Mouse (Mus musculus) lung, adult 2 months (tissue): ENCODE data around the gene Trpc4.

Experiments used
- CTCF ChIP-seq: fragments of 200-500 bp; IDR thresholded peaks from 2 replicates; pipeline ENCODE4 v1.5.1; 2011; ENCODE audit warnings: mild to moderate bottlenecking, low read length, control low read depth; ENCODE audit not compliant: insufficient read depth
- POLR2A ChIP-seq: fragments of 200-500 bp; IDR thresholded peaks from 2 replicates; pipeline ENCODE4 v1.6.1; 2011; ENCODE audit warnings: low read depth, mild to moderate bottlenecking, control low read depth, low read length, borderline replicate concordance; ENCODE audit errors: extremely low read depth

DNA sequence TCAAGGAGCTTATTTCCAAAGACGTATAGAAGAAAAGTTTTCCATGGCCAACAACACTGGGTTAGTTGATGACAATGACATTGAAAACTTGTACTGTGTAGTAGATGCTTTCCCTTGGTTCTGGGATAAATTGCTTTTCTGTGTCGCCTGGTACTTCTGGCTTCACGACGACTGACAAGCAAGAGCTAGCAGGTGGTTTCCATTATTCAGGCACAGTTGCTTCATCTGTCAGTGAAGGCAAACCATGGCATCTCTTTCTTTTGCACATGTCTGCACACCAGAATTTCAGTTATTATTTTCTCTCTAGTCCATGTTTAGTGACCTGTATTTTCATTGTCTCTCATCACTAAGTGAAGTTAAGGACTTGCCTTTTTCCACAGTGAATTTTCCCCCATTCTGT lies 72.6 kb downstream of the Trpc4 start:
- no peak for TF ChIP-seq POLR2A
- TF ChIP-seq CTCF: no peak
